Mouse (Mus musculus) cortical plate, adult 2 months (tissue): ENCODE measurements around the gene Slc25a36. TPM values are rescaled to one million over a fixed set of nuclear protein-coding genes. Genes with fewer than 3 reads are reported as not detected.

ENCODE experiments used
- H3K27ac ChIP-seq: fragments of 200-500 bp; 2 replicates; pipeline ENCODE4 v1.5.1; 2012; ENCODE audit warnings: low read length, control low read depth, inconsistent platforms; ENCODE audit not compliant: insufficient read depth
- H3K4me1 ChIP-seq: fragments of 200-500 bp; 2 replicates; pipeline ENCODE4 v1.6.1; 2011; ENCODE audit warnings: low read length; ENCODE audit not compliant: control insufficient read depth, insufficient read depth
- H3K4me3 ChIP-seq: fragments of 200-500 bp; 2 replicates; pipeline ENCODE4 v1.5.1; 2011; ENCODE audit warnings: mild to moderate bottlenecking, low read length, control low read depth; ENCODE audit not compliant: insufficient read depth
- CTCF ChIP-seq: fragments of 200-500 bp; IDR thresholded peaks from 2 replicates; pipeline ENCODE4 v1.5.1; 2011; ENCODE audit warnings: mild to moderate bottlenecking, control low read depth, low read length; ENCODE audit not compliant: insufficient read depth; ENCODE audit errors: extremely low read depth
- POLR2A ChIP-seq: fragments of 200-500 bp; IDR thresholded peaks from 2 replicates; pipeline ENCODE4 v1.6.1; 2011; ENCODE audit warnings: mild to moderate bottlenecking, low read length, control low read depth; ENCODE audit not compliant: insufficient read depth; ENCODE audit errors: extremely low read depth
- polyA plus RNA-seq: library from polyadenylated mRNA; depleted of rRNA; stranded (reverse); fragments of >200 nt; gene quantifications from 2 replicates; pipeline ENCODE4 v1.2.3, GENCODE M21; 2012; rRNA removed

The Slc25a36 gene
- polyA plus RNA-seq, 1 experiment, result 60.3 TPM

- no peaks in the 10 kb centered on the region for H3K4me1 ChIP-seq
- H3K27ac ChIP-seq, result no peak overlapping the region
- no peak for TF ChIP-seq CTCF
- TF ChIP-seq POLR2A, result no peak
- H3K4me3 ChIP-seq, result no peak overlapping the region
These were observed 54.2 kb downstream of the Slc25a36 start for GRCm38 (mm10) chr9:97056541-97057338.

- TF ChIP-seq CTCF, result no peak
- no peak for TF ChIP-seq POLR2A
- Histone ChIP-seq H3K27ac (no peak overlapping the region), H3K4me1 (no peaks in the 10 kb centered on the region), H3K4me3 (no peak overlapping the region)
These were observed 55.1 kb downstream of the Slc25a36 start for GRCm38 (mm10) chr9:97055906-97056305.

GRCm38 (mm10) chr9:97051176-97051575 lies 59.8 kb downstream of the Slc25a36 start:
- no peak overlapping the region for H3K4me3 ChIP-seq
- TF ChIP-seq POLR2A (no peak), CTCF (no peak)
- H3K4me1 ChIP-seq, result no peaks in the 10 kb centered on the region
- H3K27ac ChIP-seq, result no peak overlapping the region

GRCm38 (mm10) chr9:97046240-97046639 lies 64.7 kb downstream of the Slc25a36 start:
- no peak overlapping the region for H3K27ac ChIP-seq
- TF ChIP-seq POLR2A, result no peak
- no peak for TF ChIP-seq CTCF
- no peak overlapping the region for H3K4me3 ChIP-seq
- H3K4me1 ChIP-seq, result no peaks in the 10 kb centered on the region

GRCm38 (mm10) chr9:97041633-97042032 lies 69.3 kb downstream of the Slc25a36 start:
- no peak for TF ChIP-seq CTCF
- TF ChIP-seq POLR2A, result no peak
- H3K4me1 ChIP-seq, result no peaks in the 10 kb centered on the region
- no peak overlapping the region for H3K27ac ChIP-seq
- H3K4me3 ChIP-seq, result no peak overlapping the region

GRCm38 (mm10) chr9:97038010-97038409 lies 72.9 kb downstream of the Slc25a36 start:
- TF ChIP-seq POLR2A (no peak), CTCF (no peak)
- Histone ChIP-seq H3K4me3 (no peak overlapping the region), H3K27ac (no peak overlapping the region), H3K4me1 (no peaks in the 10 kb centered on the region)

GRCm38 (mm10) chr9:97036656-97037055 lies 74.3 kb downstream of the Slc25a36 start:
- TF ChIP-seq CTCF (no peak), POLR2A (no peak)
- no peaks in the 10 kb centered on the region for H3K4me1 ChIP-seq
- H3K4me3 ChIP-seq, result no peak overlapping the region
- no peak overlapping the region for H3K27ac ChIP-seq

- Histone ChIP-seq H3K4me1 (no peaks in the 10 kb centered on the region), H3K27ac (no peak overlapping the region), H3K4me3 (no peak overlapping the region)
- TF ChIP-seq POLR2A (no peak), CTCF (no peak)
These were observed 83.6 kb downstream of the Slc25a36 start for GRCm38 (mm10) chr9:97027361-97027760.

GRCm38 (mm10) chr9:97026006-97026405 lies 85.0 kb downstream of the Slc25a36 start:
- TF ChIP-seq CTCF (no peak), POLR2A (no peak)
- H3K27ac ChIP-seq, result no peak overlapping the region
- H3K4me3 ChIP-seq, result no peak overlapping the region
- no peaks in the 10 kb centered on the region for H3K4me1 ChIP-seq

Other genes starting within 250 kb of the Slc25a36 start
- gene Pxylp1, start 218.5 kb downstream of the Slc25a36 start, polyA plus RNA-seq, result 10.9 and 11.8 TPM in 2 replicates
- gene Spsb4, start 92.3 kb downstream of the Slc25a36 start, polyA plus RNA-seq, result 3.6 and 3.7 TPM in 2 replicates